Mouse (Mus musculus): ENCODE data around the gene Cys1. TPM values are rescaled to one million over a fixed set of nuclear protein-coding genes. Genes with fewer than 3 reads are reported as not detected.

The Cys1 gene
- 3.3 TPM for polyA plus RNA-seq (2015; fragmentation: Illumina TruSeq; extraction: RNeasy Lipid Tissue Mini Kit (QIAGEN cat#74804); ENCODE audit: insufficient read depth, low replicate concordance)

DNA sequence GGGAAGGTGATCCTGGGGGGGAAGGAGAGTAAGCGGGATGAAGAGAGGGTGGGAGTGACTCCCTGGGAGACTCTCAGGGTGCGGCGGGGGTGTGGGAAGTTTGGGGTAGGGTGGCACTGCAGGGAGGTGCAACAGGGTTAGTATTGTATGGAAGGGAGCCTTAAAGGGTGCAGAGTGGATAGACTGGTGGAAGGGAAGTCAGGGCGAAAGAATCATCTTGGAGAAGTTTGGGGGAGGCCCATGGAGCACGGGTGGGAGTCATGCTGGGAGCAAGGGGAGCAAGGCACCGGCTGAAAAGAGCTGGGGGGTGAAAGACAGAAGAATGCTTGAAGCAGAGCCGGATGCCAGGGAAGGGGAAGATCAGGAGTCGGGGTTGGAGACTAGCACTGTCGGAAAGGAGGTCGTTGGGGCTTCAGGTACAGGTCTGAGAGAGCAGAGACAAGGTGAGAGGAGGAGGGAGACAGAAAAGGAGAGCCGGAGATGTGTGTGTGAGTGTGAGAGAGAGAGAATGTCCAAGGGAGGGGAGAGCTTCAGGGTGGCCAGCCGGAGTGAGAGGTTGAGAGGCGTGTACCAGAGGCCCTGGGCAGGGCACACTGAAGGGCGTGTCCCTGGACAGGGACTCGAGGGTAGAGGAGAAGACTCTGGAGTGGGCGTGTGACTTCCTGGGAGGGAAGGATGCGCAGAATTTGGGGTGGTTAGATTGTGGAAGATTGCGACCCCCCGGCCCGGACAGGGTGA is at the start of gene Cys1:
Gene Cys1, minus strand, starts transcription at position 528 of the 738 bp plus-strand sequence.

DNA sequence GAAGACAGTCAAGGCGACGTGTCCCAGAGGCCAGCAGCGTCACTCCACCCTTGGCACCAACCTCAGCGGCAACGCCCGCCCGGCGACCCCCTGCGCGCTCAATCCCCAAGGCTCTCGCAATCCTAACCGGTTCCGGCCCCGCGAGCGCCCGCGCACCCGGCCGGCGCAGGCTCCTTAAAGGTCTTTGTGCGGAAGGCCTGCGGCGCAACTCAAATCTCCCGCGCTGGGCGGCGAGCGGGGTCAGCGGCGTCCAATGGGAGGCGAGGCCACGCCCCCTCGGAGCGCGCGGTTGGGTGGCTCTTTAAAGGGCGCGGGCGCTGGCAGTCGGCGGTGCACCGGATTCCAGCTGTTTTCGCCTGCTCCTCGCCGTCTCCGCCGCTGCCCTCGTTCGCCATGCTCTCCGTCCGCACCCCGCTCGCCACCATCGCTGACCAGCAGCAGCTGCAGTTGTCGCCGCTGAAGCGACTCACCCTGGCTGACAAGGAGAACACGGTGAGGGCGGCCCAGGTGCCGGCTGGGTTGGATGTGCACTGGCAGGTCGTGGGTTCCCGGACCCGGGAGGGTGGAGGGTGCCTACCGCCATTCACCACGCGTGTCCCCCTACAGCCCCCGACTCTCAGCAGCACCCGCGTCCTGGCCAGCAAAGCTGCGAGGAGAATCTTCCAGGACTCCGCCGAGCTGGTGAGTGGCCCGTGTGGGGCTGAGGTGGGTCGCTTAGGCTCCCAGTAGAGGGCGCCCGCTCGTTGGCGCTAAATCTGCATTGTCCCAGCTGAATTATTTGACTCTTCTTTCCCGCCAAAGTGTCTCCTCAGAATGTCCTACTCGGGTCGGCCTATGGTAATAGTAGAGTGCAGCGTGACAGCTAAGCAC is 26.6 kb upstream of the Cys1 start, which contains the start of gene Rrm2:
Gene Rrm2, plus strand, starts transcription at position 288 of the 870 bp plus-strand sequence.

GRCm38 (mm10) chr12:24651063-24651557 is 30.5 kb downstream of the Cys1 start, which contains the start of gene Klf11:
Gene Klf11, plus strand, starts transcription at chr12:24651274.

Other genes with a start within 250 kb of the Cys1 start
- gene Taf1b, start 183.5 kb downstream of the Cys1 start, polyA plus RNA-seq (2015; fragmentation: Illumina TruSeq; extraction: RNeasy Lipid Tissue Mini Kit (QIAGEN cat#74804); ENCODE audit: insufficient read depth, low replicate concordance): 43.3 TPM
- gene Grhl1, start 109.5 kb downstream of the Cys1 start, polyA plus RNA-seq (2015; fragmentation: Illumina TruSeq; extraction: RNeasy Lipid Tissue Mini Kit (QIAGEN cat#74804); ENCODE audit: insufficient read depth, low replicate concordance): 1.5 TPM
- gene Klf11, start 30.5 kb downstream of the Cys1 start, polyA plus RNA-seq (2015; fragmentation: Illumina TruSeq; extraction: RNeasy Lipid Tissue Mini Kit (QIAGEN cat#74804); ENCODE audit: insufficient read depth, low replicate concordance): 9.4 TPM
- gene Rrm2, start 26.4 kb upstream of the Cys1 start, polyA plus RNA-seq (2015; fragmentation: Illumina TruSeq; extraction: RNeasy Lipid Tissue Mini Kit (QIAGEN cat#74804); ENCODE audit: insufficient read depth, low replicate concordance): 45.7 TPM
- gene Mboat2, start 149.1 kb upstream of the Cys1 start, polyA plus RNA-seq (2015; fragmentation: Illumina TruSeq; extraction: RNeasy Lipid Tissue Mini Kit (QIAGEN cat#74804); ENCODE audit: insufficient read depth, low replicate concordance): 0.99 TPM

Data from spleen, adult 10 weeks (tissue).